In the genomic region with DNA sequence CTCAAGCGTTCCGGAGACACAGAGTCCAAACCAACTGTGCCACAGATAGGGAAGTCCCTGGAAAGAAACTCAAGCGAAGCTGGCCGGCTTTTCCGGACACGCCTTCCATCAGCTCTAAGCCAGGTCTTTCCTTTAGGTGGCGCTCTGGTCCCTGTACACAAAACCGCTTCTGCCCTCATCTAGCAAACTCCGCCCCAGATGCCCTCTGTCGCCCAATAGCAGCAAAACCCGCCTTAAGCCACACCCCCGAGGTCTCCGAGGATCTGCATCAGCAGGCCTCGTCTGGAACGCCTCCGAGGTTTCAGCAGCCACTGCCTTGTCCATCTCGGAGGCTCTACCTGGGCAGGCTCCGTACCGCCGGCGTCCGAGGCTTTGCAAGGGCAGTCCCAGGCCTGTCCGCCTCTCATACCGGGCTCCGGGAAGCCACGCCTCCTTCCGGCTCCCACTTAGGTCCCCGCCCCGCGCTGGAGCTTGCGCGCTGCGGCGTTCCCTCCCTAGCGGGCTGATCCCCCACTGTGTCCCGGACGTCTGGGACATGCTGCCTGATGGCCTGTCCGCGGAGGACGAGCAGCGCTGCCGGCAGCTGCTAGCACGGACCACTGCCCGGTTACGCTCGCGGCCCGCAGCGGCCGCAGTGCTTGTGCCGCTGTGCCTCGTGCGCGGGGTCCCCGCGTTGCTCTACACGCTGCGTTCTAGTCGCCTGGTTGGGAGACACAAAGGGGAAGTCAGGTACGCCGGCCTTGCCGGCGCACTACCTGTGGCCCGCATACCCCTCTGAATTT, we compare ENCODE assay signal across 8 mouse cellular contexts. TPM values are rescaled to one million over a fixed set of nuclear protein-coding genes. Genes with fewer than 3 reads are reported as not detected.
A peak's percentile ranks its signal among the peaks of the same experiment; 100 is the strongest.
DNase-seq lines count a peak whose midpoint lies in the region; ATAC-seq lines count a peak whose summit lies in the region.

A gene (plus strand): TSS at position 462 of the 782 bp plus-strand sequence.
A gene (plus strand): TSS at position 508 of the 782 bp plus-strand sequence.

- H3K4me1 ChIP-seq in heart, embryonic 10.5 days, result peaks cover 62% of the 10 kb centered on the region
- peaks cover 58% of the 10 kb centered on the region for H3K4me1 ChIP-seq in kidney, embryonic 15.5 days

- H3K4me2 ChIP-seq in kidney, embryonic 15.5 days, result peak within 1 kb of the TSS; percentile 89

- H3K9ac ChIP-seq in kidney, embryonic 15.5 days, result peak within 1 kb of the TSS; percentile 80

- DNase-seq in B cell, adult 2 months, result peak; percentile 95 to 96
- peak; percentile 99 for DNase-seq in brain, adult 2 months (ENCODE audit: low read depth, low spot score)
- DNase-seq in heart, embryonic 10.5 days (ENCODE audit: low spot score), result peak; percentile 99
- DNase-seq in liver, result peak; percentile 98
- DNase-seq in spleen, postnatal 4 days (ENCODE audit: low spot score in 2 of 2), result peak; percentile 96

- peak within 1 kb of the TSS; percentile 82 for H3K4me3 ChIP-seq in heart, embryonic 10.5 days
- H3K4me3 ChIP-seq in kidney, embryonic 15.5 days (replicated peaks), result peak within 1 kb of the TSS; percentile 74

- peak; percentile 88 for ATAC-seq in erythroblast, adult 5-6 weeks (replicated peaks; ENCODE audit: low FRiP score, poor library complexity, severe bottlenecking)
- peak; percentile 92 for ATAC-seq in kidney, embryonic 15.5 days (replicated peaks; ENCODE audit: low FRiP score)
- ATAC-seq in monocyte, adult 5-6 weeks (replicated peaks; ENCODE audit: insufficient number of reproducible peaks, low FRiP score, low TSS enrichment, poor library complexity, severe bottlenecking), result peak; percentile 88

- 0 out of 2 replicates have a peak, but pooled peaks cover 7% of the 10 kb centered on the region for H3K27me3 ChIP-seq in heart, embryonic 10.5 days (ENCODE audit: insufficient read depth, poor library complexity, severe bottlenecking)
- no peaks in the 10 kb centered on the region for H3K27me3 ChIP-seq in kidney, embryonic 15.5 days

- peak within 1 kb of the TSS; percentile 97 for H3K27ac ChIP-seq in heart, embryonic 10.5 days
- peak within 1 kb of the TSS; percentile 98 for H3K27ac ChIP-seq in kidney, embryonic 15.5 days

- H3K9me3 ChIP-seq in heart, embryonic 10.5 days, result no peaks in the 10 kb centered on the region
- no peaks in the 10 kb centered on the region for H3K9me3 ChIP-seq in kidney, embryonic 15.5 days (replicated peaks)

- under 1% methylated on average over 64 of the region's 64 CpGs for WGBS in heart, embryonic 10.5 days
- WGBS in kidney, embryonic 15.5 days, result under 1% methylated on average over 64 of the region's 64 CpGs

- peaks cover 17% of the 10 kb centered on the region for H3K36me3 ChIP-seq in heart, embryonic 10.5 days
- H3K36me3 ChIP-seq in kidney, embryonic 15.5 days, result peaks cover 8% of the 10 kb centered on the region

RNA-seq across cellular contexts. Expression of the first gene that starts in this region (rescaled TPM):
- 2.7 TPM in 1 of 2 replicates, not detected in the other for total RNA-seq in erythroblast, adult 5-6 weeks (2015; ENCODE audit: low replicate concordance)
- total RNA-seq in erythroblast, adult 5-6 weeks (2017; ENCODE audit: low replicate concordance), result 2.4 and 2.5 TPM in 2 replicates
- 40.2 and 52.4 TPM in 2 replicates for polyA plus RNA-seq in heart, embryonic 10.5 days (2016; fragmentation: Nextera tagmentation; extraction: Ambion mirVana)
- polyA plus RNA-seq in kidney, embryonic 15.5 days (2015; fragmentation: Nextera tagmentation; extraction: Ambion mirVana), result 31.2 and 36.2 TPM in 2 replicates
- total RNA-seq in monocyte, adult 5-6 weeks (2017), result 2.3 to 11.1 TPM (median 2.3 TPM) in 3 replicates

RNA-seq across cellular contexts. Expression of the second gene that starts in this region (rescaled TPM):
- 0.58 TPM in 1 of 2 replicates, not detected in the other for total RNA-seq in erythroblast, adult 5-6 weeks (2015; ENCODE audit: low replicate concordance)
- 0.42 TPM in 1 of 2 replicates, not detected in the other for total RNA-seq in erythroblast, adult 5-6 weeks (2017; ENCODE audit: low replicate concordance)
- polyA plus RNA-seq in heart, embryonic 10.5 days (2016; fragmentation: Nextera tagmentation; extraction: Ambion mirVana), result 4.1 and 5.2 TPM in 2 replicates
- polyA plus RNA-seq in kidney, embryonic 15.5 days (2015; fragmentation: Nextera tagmentation; extraction: Ambion mirVana), result 3.3 and 4.1 TPM in 2 replicates
- 0.57 to 1.7 TPM (median 1.2 TPM) in 3 replicates for total RNA-seq in monocyte, adult 5-6 weeks (2017)

Comparison
In these comparisons a context has a peak if more than half of its experiments do, and no peak if none do; other contexts are left out.
1. Peak in every context shown above with its lines: DNase-seq, ATAC-seq, H3K4me3 ChIP-seq and H3K27ac ChIP-seq.